ENCODE assay signal across 9 mouse cellular contexts in genomic region chr4:48116191-48116590, GRCm38 (mm10). TPM values are rescaled to one million over a fixed set of nuclear protein-coding genes. Genes with fewer than 3 reads are reported as not detected.
DNase-seq lines count a peak whose midpoint lies in the region; ATAC-seq and TF ChIP-seq lines count a peak whose summit lies in the region.
"Had no signal": no experiment of that assay in that cellular context is flagged by ENCODE, and none has a peak within 500 bp of the region (broad histone marks: within the 10 kb centered on the region; RNA-seq: fewer than 3 reads in every experiment).

No protein-coding gene starts in this region.

- TF ChIP-seq POLR2A in cerebellum, adult 2 months (IDR thresholded peaks at IDR 0.05; ENCODE audit: borderline replicate concordance, insufficient read depth, low read length), result no peak
- TF ChIP-seq POLR2A in liver, adult 2 months (IDR thresholded peaks at IDR 0.05; ENCODE audit: extremely low read depth, insufficient read depth, low read length), result no peak
- TF ChIP-seq POLR2A in bone marrow, adult 2 months (IDR thresholded peaks at IDR 0.05; ENCODE audit: borderline replicate concordance, control insufficient read depth, low read depth, low read length), result no peak
- no peak for TF ChIP-seq POLR2A in thymus, adult 2 months (IDR thresholded peaks at IDR 0.05; ENCODE audit: control insufficient read depth, extremely low read depth, insufficient read depth, low read length, poor library complexity)

- no peaks in the 10 kb centered on the region for H3K79me2 ChIP-seq in liver, adult 2 months (ENCODE audit: control insufficient read depth, insufficient read depth, low read length)

- no peak overlapping the region for H3K4me2 ChIP-seq in liver, embryonic 11.5 days
- no peak overlapping the region for H3K4me2 ChIP-seq in lung, postnatal 0 days (replicated peaks; ENCODE audit: low read depth, low read length)
- no peak overlapping the region for H3K4me2 ChIP-seq in hindbrain, embryonic 16.5 days (ENCODE audit: low read length)
- H3K4me2 ChIP-seq: heart, embryonic 15.5 days had no signal

- no peak overlapping the region for H3K4me3 ChIP-seq in cerebellum, adult 2 months (replicated peaks; ENCODE audit: insufficient read depth, low read depth, low read length)
- no peak overlapping the region for H3K4me3 ChIP-seq in liver, adult 2 months (ENCODE audit: insufficient read depth, low read depth, low read length)
- no peak overlapping the region for H3K4me3 ChIP-seq in liver, embryonic 11.5 days (ENCODE audit: low read depth, low read length)
- no peak overlapping the region for H3K4me3 ChIP-seq in bone marrow, adult 2 months (replicated peaks; ENCODE audit: control insufficient read depth, low read depth, low read length)
- H3K4me3 ChIP-seq in lung, postnatal 0 days (ENCODE audit: low read depth, low read length), result no peak overlapping the region
- no peak overlapping the region for H3K4me3 ChIP-seq in thymus, adult 2 months (ENCODE audit: control insufficient read depth, insufficient read depth, low read length)
- no peak overlapping the region for H3K4me3 ChIP-seq in hindbrain, embryonic 16.5 days (ENCODE audit: low read length)
- H3K4me3 ChIP-seq: heart, embryonic 15.5 days had no signal

- TF ChIP-seq EP300 in lung, postnatal 0 days (IDR thresholded peaks at IDR 0.05), result no peak

- WGBS in cerebellum, adult 2 months, result 64% methylated on average over 4 of the region's 4 CpGs
- 51% methylated on average over 4 of the region's 4 CpGs for WGBS in liver, adult 2 months
- WGBS in liver, embryonic 11.5 days, result 45% methylated on average over 4 of the region's 4 CpGs
- 32% methylated on average over 4 of the region's 4 CpGs for WGBS in bone marrow, adult 2 months
- WGBS in lung, postnatal 0 days, result 51% methylated on average over 4 of the region's 4 CpGs
- WGBS in thymus, adult 2 months, result 48% methylated on average over 4 of the region's 4 CpGs
- WGBS in hindbrain, embryonic 16.5 days, result 66% methylated on average over 4 of the region's 4 CpGs

- H3K9ac ChIP-seq in liver, adult 2 months (ENCODE audit: low read depth, low read length), result no peak overlapping the region
- H3K9ac ChIP-seq in liver, embryonic 11.5 days (ENCODE audit: low read depth, low read length), result no peak overlapping the region
- no peak overlapping the region for H3K9ac ChIP-seq in lung, postnatal 0 days (replicated peaks; ENCODE audit: low read depth)
- no peak overlapping the region for H3K9ac ChIP-seq in hindbrain, embryonic 16.5 days (ENCODE audit: low read depth, low read length)
- H3K9ac ChIP-seq: heart, embryonic 15.5 days had no signal

- ATAC-seq in liver, embryonic 11.5 days (replicated peaks; ENCODE audit: low FRiP score), result no peak
- ATAC-seq in lung, postnatal 0 days, result no peak
- ATAC-seq in hindbrain, embryonic 16.5 days, result no peak

- no peaks in the 10 kb centered on the region for H3K4me1 ChIP-seq in cerebellum, adult 2 months (ENCODE audit: control insufficient read depth, insufficient read depth, low read length)
- no peaks in the 10 kb centered on the region; the same call in 1 of the 2 replicates for H3K4me1 ChIP-seq in liver, adult 2 months (ENCODE audit: control insufficient read depth, insufficient read depth, low read length)
- H3K4me1 ChIP-seq in liver, embryonic 11.5 days (replicated peaks; ENCODE audit: control insufficient read depth, insufficient read depth, low read length), result no peaks in the 10 kb centered on the region
- no peaks in the 10 kb centered on the region; the same call in 1 of the 2 replicates for H3K4me1 ChIP-seq in bone marrow, adult 2 months (ENCODE audit: control insufficient read depth, insufficient read depth, low read length)
- H3K4me1 ChIP-seq in lung, postnatal 0 days (ENCODE audit: insufficient read depth, low read depth, low read length), result no peaks in the 10 kb centered on the region
- no peaks in the 10 kb centered on the region for H3K4me1 ChIP-seq in thymus, adult 2 months (replicated peaks; ENCODE audit: control insufficient read depth, insufficient read depth, low read length)
- no peaks in the 10 kb centered on the region for H3K4me1 ChIP-seq in hindbrain, embryonic 16.5 days (ENCODE audit: control insufficient read depth, insufficient read depth, low read depth, low read length)
- H3K4me1 ChIP-seq: heart, embryonic 15.5 days had no signal

- H3K27ac ChIP-seq in cerebellum, adult 2 months (ENCODE audit: insufficient read depth, low read length), result no peak overlapping the region
- H3K27ac ChIP-seq in liver, adult 2 months (replicated peaks; ENCODE audit: insufficient read depth, low read depth, low read length), result no peak overlapping the region
- no peak overlapping the region for H3K27ac ChIP-seq in liver, embryonic 11.5 days (ENCODE audit: low read depth, low read length)
- no peak overlapping the region for H3K27ac ChIP-seq in bone marrow, adult 2 months (ENCODE audit: control insufficient read depth, insufficient read depth, low read depth, low read length, poor library complexity)
- no peak overlapping the region for H3K27ac ChIP-seq in lung, postnatal 0 days (ENCODE audit: low read length)
- H3K27ac ChIP-seq in thymus, adult 2 months (ENCODE audit: control insufficient read depth, insufficient read depth, low read length), result no peak overlapping the region
- no peak overlapping the region for H3K27ac ChIP-seq in hindbrain, embryonic 16.5 days (ENCODE audit: low read depth, low read length)
- H3K27ac ChIP-seq: heart, embryonic 15.5 days had no signal

- peak; percentile 9 to 13 for DNase-seq in cerebellum, adult 2 months
- no peak for DNase-seq in cerebellum, postnatal 36 days
- DNase-seq in liver, adult 2 months (ENCODE audit: extremely low read depth, low read depth, low spot score), result no peak
- no peak for DNase-seq in liver, embryonic 11.5 days (ENCODE audit: low spot score)
- DNase-seq in lung, postnatal 0 days (ENCODE audit: low spot score), result no peak
- DNase-seq in thymus, adult 2 months, result peak; percentile 66

- no peaks in the 10 kb centered on the region for H3K9me3 ChIP-seq in liver, embryonic 11.5 days (ENCODE audit: control insufficient read depth, low read length)
- no peaks in the 10 kb centered on the region for H3K9me3 ChIP-seq in lung, postnatal 0 days (ENCODE audit: low read length)
- no peaks in the 10 kb centered on the region for H3K9me3 ChIP-seq in hindbrain, embryonic 16.5 days (ENCODE audit: control insufficient read depth, low read length)
- H3K9me3 ChIP-seq: heart, embryonic 15.5 days had no signal

- TF ChIP-seq CTCF in cerebellum, adult 2 months (IDR thresholded peaks at IDR 0.05; ENCODE audit: borderline replicate concordance, insufficient read depth, low read depth, low read length), result peak; percentile 22; the same call in 1 of the 2 replicates
- TF ChIP-seq CTCF in liver, adult 2 months (IDR thresholded peaks at IDR 0.05; ENCODE audit: low read depth, low read length), result peak; percentile 64
- peak; percentile 62 for TF ChIP-seq CTCF in bone marrow, adult 2 months (IDR thresholded peaks at IDR 0.05; ENCODE audit: control insufficient read depth, insufficient read depth, low read length)
- TF ChIP-seq CTCF in lung, postnatal 0 days (IDR thresholded peaks at IDR 0.05), result peak; percentile 65
- no peak for TF ChIP-seq CTCF in thymus, adult 2 months (IDR thresholded peaks at IDR 0.05; ENCODE audit: borderline replicate concordance, control insufficient read depth, extremely low read depth, insufficient read depth, low read length, poor library complexity)

- H3K36me3 ChIP-seq in liver, adult 2 months (ENCODE audit: control insufficient read depth, insufficient read depth, low read length), result no peaks in the 10 kb centered on the region
- no peaks in the 10 kb centered on the region for H3K36me3 ChIP-seq in liver, embryonic 11.5 days (ENCODE audit: control insufficient read depth, insufficient read depth, low read length)
- no peaks in the 10 kb centered on the region for H3K36me3 ChIP-seq in lung, postnatal 0 days (ENCODE audit: insufficient read depth, low read length)
- no peaks in the 10 kb centered on the region for H3K36me3 ChIP-seq in thymus, adult 2 months (ENCODE audit: control insufficient read depth, insufficient read depth, low read length)
- H3K36me3 ChIP-seq in hindbrain, embryonic 16.5 days (ENCODE audit: control insufficient read depth, insufficient read depth, low read length), result no peaks in the 10 kb centered on the region
- H3K36me3 ChIP-seq: heart, embryonic 15.5 days had no signal

- no peaks in the 10 kb centered on the region; the same call in 1 of the 2 replicates for H3K27me3 ChIP-seq in cerebellum, adult 2 months (ENCODE audit: control insufficient read depth, insufficient read depth, low read length)
- H3K27me3 ChIP-seq in liver, adult 2 months (ENCODE audit: control insufficient read depth, insufficient read depth, low read length), result no peaks in the 10 kb centered on the region
- H3K27me3 ChIP-seq in liver, embryonic 11.5 days (replicated peaks; ENCODE audit: control insufficient read depth, insufficient read depth, low read length), result no peaks in the 10 kb centered on the region
- H3K27me3 ChIP-seq in lung, postnatal 0 days (replicated peaks; ENCODE audit: insufficient read depth, low read length), result no peaks in the 10 kb centered on the region
- no peaks in the 10 kb centered on the region for H3K27me3 ChIP-seq in thymus, adult 2 months (ENCODE audit: control insufficient read depth, insufficient read depth, low read length)
- no peaks in the 10 kb centered on the region for H3K27me3 ChIP-seq in hindbrain, embryonic 16.5 days (replicated peaks; ENCODE audit: control insufficient read depth, insufficient read depth, low read length)
- H3K27me3 ChIP-seq: heart, embryonic 15.5 days had no signal

RNA-seq across cellular contexts. Expression of gene Stx17, which starts 8.5 kb away (rescaled TPM):
- polyA plus RNA-seq in cerebellum, adult 2 months (2012; rRNA removed), result 11.7 and 12.5 TPM in 2 replicates
- total RNA-seq in liver, adult 2 months (2014; rRNA removed), result 8.6 and 9.0 TPM in 2 replicates
- polyA plus RNA-seq in liver, adult 2 months (2012; rRNA removed), result 4.6 and 5.2 TPM in 2 replicates
- polyA plus RNA-seq in liver, embryonic 11.5 days (2014; fragmentation: Nextera tagmentation; extraction: Ambion mirVana), result 28.2 and 29.5 TPM in 2 replicates
- polyA plus RNA-seq in bone marrow, adult 2 months (2011; ENCODE audit: insufficient read depth, insufficient read length, low replicate concordance, missing spikeins), result 7.7 and 9.9 TPM in 2 replicates
- polyA plus RNA-seq in lung, postnatal 0 days (2015; fragmentation: Nextera tagmentation; extraction: Ambion mirVana), result 30.4 and 34.4 TPM in 2 replicates
- polyA plus RNA-seq in thymus, adult 2 months (2012; rRNA removed), result 4.2 and 4.8 TPM in 2 replicates
- polyA plus RNA-seq in hindbrain, embryonic 16.5 days (2015; fragmentation: Nextera tagmentation; extraction: Ambion mirVana), result 26.5 and 27.0 TPM in 2 replicates

Comparison
In these comparisons a context has a peak if more than half of its experiments do, and no peak if none do; other contexts are left out.
1. DNase-seq: peak in cerebellum, adult 2 months (2 of 2) and thymus, adult 2 months (single experiment); none in cerebellum, postnatal 36 days (0 of 2), liver, adult 2 months (single experiment), liver, embryonic 11.5 days (single experiment) and lung, postnatal 0 days (single experiment).